Mouse (Mus musculus): ENCODE measurements around the gene Dpp7. TPM values are rescaled to one million over a fixed set of nuclear protein-coding genes. Genes with fewer than 3 reads are reported as not detected.

Dpp7 gene
- polyA plus RNA-seq, 1 experiment from 2014 or later = 24.4 TPM

GRCm38 (mm10) chr2:25394281-25395221 is 38.4 kb upstream of the Dpp7 start:
- H3K4me3 ChIP-seq = no peak overlapping the region
- H3K9me3 ChIP-seq = no peaks in the 10 kb centered on the region
- WGBS = 17% methylated on average over 3 of the region's 3 CpGs
- ATAC-seq (ENCODE audit: low FRiP score, low read depth) = peak; percentile 80
- H3K9ac ChIP-seq = no peak overlapping the region
- H3K4me2 ChIP-seq = no peak overlapping the region
- H3K27me3 ChIP-seq = peaks cover 51% of the 10 kb centered on the region
- H3K36me3 ChIP-seq = no peaks in the 10 kb centered on the region
- H3K27ac ChIP-seq (replicated peaks) = 0 out of 2 replicates have a peak overlapping the region, but pooled peaks have one; percentile 3
- peaks cover 18% of the 10 kb centered on the region for H3K4me1 ChIP-seq (replicated peaks)

GRCm38 (mm10) chr2:25391266-25391665 is 35.1 kb upstream of the Dpp7 start:
- no peak overlapping the region for H3K4me2 ChIP-seq
- peaks cover 18% of the 10 kb centered on the region for H3K27me3 ChIP-seq
- ATAC-seq (ENCODE audit: low FRiP score, low read depth) = no peak
- H3K4me3 ChIP-seq = no peak overlapping the region
- peaks cover 14% of the 10 kb centered on the region for H3K4me1 ChIP-seq (replicated peaks)
- no peak overlapping the region for H3K27ac ChIP-seq (replicated peaks)
- H3K9ac ChIP-seq = no peak overlapping the region
- WGBS = 63% methylated on average over 5 of the region's 5 CpGs
- no peaks in the 10 kb centered on the region for H3K9me3 ChIP-seq
- H3K36me3 ChIP-seq = no peaks in the 10 kb centered on the region

GRCm38 (mm10) chr2:25384492-25384891 is 28.3 kb upstream of the Dpp7 start:
- Histone ChIP-seq H3K9me3 (no peaks in the 10 kb centered on the region), H3K4me1 (replicated peaks) (no peaks in the 10 kb centered on the region), H3K4me3 (no peak overlapping the region), H3K9ac (no peak overlapping the region), H3K36me3 (no peaks in the 10 kb centered on the region), H3K4me2 (no peak overlapping the region), H3K27ac (replicated peaks) (no peak overlapping the region), H3K27me3 (no peaks in the 10 kb centered on the region)
- WGBS = 82% methylated on average over 5 of the region's 5 CpGs
- no peak for ATAC-seq (ENCODE audit: low FRiP score, low read depth)

GRCm38 (mm10) chr2:25376589-25376988 is 20.4 kb upstream of the Dpp7 start:
- Histone ChIP-seq H3K4me1 (replicated peaks) (peaks cover 16% of the 10 kb centered on the region), H3K9ac (no peak overlapping the region), H3K27ac (replicated peaks) (no peak overlapping the region), H3K36me3 (no peaks in the 10 kb centered on the region), H3K4me3 (no peak overlapping the region), H3K4me2 (no peak overlapping the region), H3K9me3 (no peaks in the 10 kb centered on the region), H3K27me3 (peaks cover 6% of the 10 kb centered on the region; the same call in 1 of the 2 replicates)
- WGBS = 67% methylated on average over 4 of the region's 4 CpGs
- ATAC-seq (ENCODE audit: low FRiP score, low read depth) = no peak

- Histone ChIP-seq H3K4me3 (peak overlapping the region; percentile 74), H3K9me3 (no peaks in the 10 kb centered on the region), H3K9ac (no peak overlapping the region), H3K27me3 (peaks cover 6% of the 10 kb centered on the region; the same call in 1 of the 2 replicates), H3K4me1 (replicated peaks) (peaks cover 19% of the 10 kb centered on the region), H3K4me2 (peak overlapping the region; percentile 99), H3K36me3 (no peaks in the 10 kb centered on the region), H3K27ac (replicated peaks) (no peak overlapping the region)
- 9% methylated on average over 2 of the region's 2 CpGs for WGBS
- no peak for ATAC-seq (ENCODE audit: low FRiP score, low read depth)
Observed at GRCm38 (mm10) chr2:25373431-25373830, 17.3 kb upstream of the Dpp7 start.

- Histone ChIP-seq H3K27ac (replicated peaks) (peak overlapping the region; percentile 59; the same call in 1 of the 2 replicates), H3K4me1 (replicated peaks) (peaks cover 19% of the 10 kb centered on the region), H3K36me3 (no peaks in the 10 kb centered on the region), H3K9me3 (no peaks in the 10 kb centered on the region), H3K9ac (peak overlapping the region; percentile 60), H3K27me3 (peaks cover 6% of the 10 kb centered on the region; the same call in 1 of the 2 replicates), H3K4me3 (peak overlapping the region; percentile 74), H3K4me2 (peak overlapping the region; percentile 99)
- no peak for ATAC-seq (ENCODE audit: low FRiP score, low read depth)
- 2% methylated on average over 42 of the region's 42 CpGs for WGBS
Observed at GRCm38 (mm10) chr2:25372644-25373391, 16.7 kb upstream of the Dpp7 start.

- H3K4me3 ChIP-seq = peak within 1 kb of the TSS; percentile 74
- H3K4me1 ChIP-seq (replicated peaks) = peaks cover 19% of the 10 kb centered on the region
- WGBS = under 1% methylated on average over 65 of the region's 65 CpGs
- H3K4me2 ChIP-seq = peak within 1 kb of the TSS; percentile 99
- ATAC-seq (ENCODE audit: low FRiP score, low read depth) = peak; percentile 93
- no peaks in the 10 kb centered on the region for H3K9me3 ChIP-seq
- peaks cover 10% of the 10 kb centered on the region; the same call in 1 of the 2 replicates for H3K27me3 ChIP-seq
- peak within 1 kb of the TSS; percentile 66 for H3K27ac ChIP-seq (replicated peaks)
- H3K36me3 ChIP-seq = no peaks in the 10 kb centered on the region
- peak within 1 kb of the TSS; percentile 60 for H3K9ac ChIP-seq
Observed at GRCm38 (mm10) chr2:25371764-25372643, 15.8 kb upstream of the Dpp7 start, which contains the start of gene Sapcd2. Gene Sapcd2 (plus strand): TSS chr2:25372321.

GRCm38 (mm10) chr2:25369996-25370395 is 13.8 kb upstream of the Dpp7 start:
- H3K4me2 ChIP-seq = no peak overlapping the region
- no peak for ATAC-seq (ENCODE audit: low FRiP score, low read depth)
- H3K4me3 ChIP-seq = no peak overlapping the region
- H3K27me3 ChIP-seq = peaks cover 18% of the 10 kb centered on the region
- H3K4me1 ChIP-seq (replicated peaks) = peaks cover 27% of the 10 kb centered on the region
- 88% methylated on average over 3 of the region's 3 CpGs for WGBS
- no peak overlapping the region for H3K9ac ChIP-seq
- H3K36me3 ChIP-seq = no peaks in the 10 kb centered on the region
- H3K9me3 ChIP-seq = no peaks in the 10 kb centered on the region
- H3K27ac ChIP-seq (replicated peaks) = no peak overlapping the region

GRCm38 (mm10) chr2:25365091-25365761 is 9.1 kb upstream of the Dpp7 start, which contains the start of gene Uap1l1:
Gene Uap1l1 (minus strand): TSS chr2:25365682.
- WGBS = under 1% methylated on average over 54 of the region's 54 CpGs
- Histone ChIP-seq H3K27me3 (peaks cover 33% of the 10 kb centered on the region), H3K9ac (peak within 1 kb of the TSS; percentile 64), H3K36me3 (no peaks in the 10 kb centered on the region), H3K4me2 (peak within 1 kb of the TSS; percentile 99), H3K4me3 (peak within 1 kb of the TSS; percentile 59), H3K27ac (replicated peaks) (no peak within 1 kb of the TSS), H3K4me1 (replicated peaks) (peaks cover 12% of the 10 kb centered on the region), H3K9me3 (no peaks in the 10 kb centered on the region)
- ATAC-seq (ENCODE audit: low FRiP score, low read depth) = peak; percentile 83

GRCm38 (mm10) chr2:25364761-25365090 is 8.6 kb upstream of the Dpp7 start:
- H3K27me3 ChIP-seq = peaks cover 33% of the 10 kb centered on the region
- no peak overlapping the region for H3K27ac ChIP-seq (replicated peaks)
- H3K4me2 ChIP-seq = peak overlapping the region; percentile 99
- 0 out of 2 replicates have a peak, but pooled peaks have one; percentile 31 for ATAC-seq (ENCODE audit: low FRiP score, low read depth)
- H3K4me3 ChIP-seq = peak overlapping the region; percentile 59
- H3K36me3 ChIP-seq = no peaks in the 10 kb centered on the region
- H3K9ac ChIP-seq = 0 out of 2 replicates have a peak overlapping the region, but pooled peaks have one; percentile 64
- H3K9me3 ChIP-seq = no peaks in the 10 kb centered on the region
- 33% methylated on average over 9 of the region's 9 CpGs for WGBS
- H3K4me1 ChIP-seq (replicated peaks) = peaks cover 12% of the 10 kb centered on the region

- 90% methylated on average over 4 of the region's 4 CpGs for WGBS
- H3K27me3 ChIP-seq = peaks cover 33% of the 10 kb centered on the region
- H3K4me3 ChIP-seq = no peak overlapping the region
- H3K27ac ChIP-seq (replicated peaks) = no peak overlapping the region
- ATAC-seq (ENCODE audit: low FRiP score, low read depth) = no peak
- H3K9ac ChIP-seq = no peak overlapping the region
- H3K9me3 ChIP-seq = no peaks in the 10 kb centered on the region
- H3K4me2 ChIP-seq = peak overlapping the region; percentile 99; the same call in 1 of the 2 replicates
- H3K36me3 ChIP-seq = no peaks in the 10 kb centered on the region
- H3K4me1 ChIP-seq (replicated peaks) = peaks cover 12% of the 10 kb centered on the region
Observed at GRCm38 (mm10) chr2:25364313-25364712, 8.2 kb upstream of the Dpp7 start.
